Mouse (Mus musculus) neural tube, embryonic 13.5 days (tissue): ENCODE results near the gene Npas3. TPM values are rescaled to one million over a fixed set of nuclear protein-coding genes. Genes with fewer than 3 reads are reported as not detected.

Source experiments
- ATAC-seq: fragments of 200-750 bp; cut with Nextera tagmentation; 2 replicates; pipeline ENCODE4 v1.8.0; 2017; ENCODE audit warnings: low read depth, mild to moderate bottlenecking, moderate TSS enrichment, moderate library complexity
- H3K27ac ChIP-seq: fragments of 300-500 bp; sonication (generic); replicated peaks from 2 replicates; pipeline ENCODE4 v1.5.1; 2015; ENCODE audit warnings: moderate library complexity, mild to moderate bottlenecking, inconsistent platforms
- H3K27me3 ChIP-seq: fragments of 300-500 bp; sonication (generic); 2 replicates; pipeline ENCODE4 v1.6.1; 2015; ENCODE audit warnings: mild to moderate bottlenecking, inconsistent platforms
- H3K36me3 ChIP-seq: fragments of 300-500 bp; sonication (generic); 2 replicates; pipeline ENCODE4 v1.6.1; 2015; ENCODE audit warnings: mild to moderate bottlenecking, inconsistent platforms
- H3K4me1 ChIP-seq: fragments of 300-500 bp; sonication (generic); replicated peaks from 2 replicates; pipeline ENCODE4 v1.6.1; 2015; ENCODE audit warnings: inconsistent platforms
- H3K4me2 ChIP-seq: fragments of 300-500 bp; sonication (generic); 2 replicates; pipeline ENCODE4 v1.6.1; 2015; ENCODE audit warnings: inconsistent platforms, mild to moderate bottlenecking, moderate library complexity
- H3K4me3 ChIP-seq: fragments of 300-500 bp; sonication (generic); 2 replicates; pipeline ENCODE4 v1.5.1; 2015; ENCODE audit warnings: mild to moderate bottlenecking, inconsistent platforms
- H3K9ac ChIP-seq: fragments of 300-500 bp; sonication (generic); 2 replicates; pipeline ENCODE4 v1.6.1; 2015; ENCODE audit warnings: moderate library complexity, mild to moderate bottlenecking, inconsistent platforms
- H3K9me3 ChIP-seq: fragments of 300-500 bp; sonication (generic); 2 replicates; pipeline ENCODE4 v1.6.1; 2016; ENCODE audit warnings: inconsistent platforms
- WGBS: fragments of 180-500 bp; shearing (Covaris S2); methylation state at CpG from one replicate; pipeline ENCODE4 v1.1.7; 2015; 5-methylcytosine and 5-hydroxymethylcytosine counted together
- polyA plus RNA-seq: library from polyadenylated mRNA; unstranded; fragments of >200 nt; fragmentation: Nextera tagmentation; extraction: Ambion mirVana; gene quantifications from 2 replicates; pipeline ENCODE4 v1.2.1, GENCODE M21; 2015

Gene Npas3
- polyA plus RNA-seq, 1 experiment from 2014 or later: 21.8 TPM

DNA sequence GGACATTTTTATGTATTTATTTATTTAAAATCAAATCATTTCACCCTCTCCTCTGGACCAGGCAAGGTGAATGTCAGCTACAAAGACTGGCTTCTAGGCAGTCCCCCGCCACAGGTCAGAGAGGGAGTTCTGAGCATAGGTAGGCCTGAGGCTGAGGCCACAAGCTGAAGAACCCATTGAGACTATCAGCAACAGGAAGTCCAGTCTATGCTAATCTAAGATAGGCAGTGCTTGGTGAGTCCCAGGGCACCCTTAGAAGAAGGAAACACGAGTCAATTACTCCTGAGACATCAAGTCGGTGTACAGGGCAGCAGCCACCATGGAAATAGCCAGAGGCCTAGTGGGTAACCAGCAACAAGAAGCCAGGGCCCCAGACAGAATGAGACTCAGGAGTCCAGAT, 857.5 kb downstream of the Npas3 start:
- 75% methylated on average over 3 of the region's 3 CpGs for WGBS
- H3K9ac ChIP-seq: no peak overlapping the region

DNA sequence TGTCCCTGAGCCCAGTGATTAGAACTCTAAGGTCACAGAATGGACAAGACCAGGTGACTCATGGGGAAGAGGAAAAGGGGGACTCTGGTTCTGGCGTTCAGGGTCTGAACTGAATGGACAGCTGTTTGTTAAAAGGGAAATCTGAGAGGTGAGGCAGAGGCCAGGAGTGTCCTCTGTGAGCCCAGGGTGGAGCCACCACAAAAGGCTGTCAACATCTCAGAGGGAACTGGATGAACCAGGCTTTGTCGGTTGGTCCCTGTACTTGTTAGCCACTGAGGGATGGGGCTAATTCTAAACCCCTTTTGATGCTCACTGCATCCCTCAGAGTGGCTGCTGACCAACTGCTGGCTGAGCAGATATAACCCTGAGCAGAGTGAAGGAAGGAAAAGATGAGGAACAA, 861.9 kb downstream of the Npas3 start:
- Histone ChIP-seq H3K36me3 (no peaks in the 10 kb centered on the region), H3K4me3 (no peak overlapping the region), H3K9me3 (no peaks in the 10 kb centered on the region), H3K27me3 (no peaks in the 10 kb centered on the region; the same call in 1 of the 2 replicates), H3K9ac (no peak overlapping the region), H3K4me1 (no peaks in the 10 kb centered on the region), H3K4me2 (no peak overlapping the region), H3K27ac (no peak overlapping the region)
- no peak for ATAC-seq
- WGBS: 53% methylated on average over 2 of the region's 2 CpGs

More for the DNA sequence above, 857.5 kb downstream of the Npas3 start:
- H3K27me3 ChIP-seq: no peaks in the 10 kb centered on the region; the same call in 1 of the 2 replicates
- H3K27ac ChIP-seq: no peak overlapping the region
- ATAC-seq: no peak
- no peaks in the 10 kb centered on the region for H3K9me3 ChIP-seq
- no peak overlapping the region for H3K4me3 ChIP-seq
- H3K4me1 ChIP-seq: 0 out of 2 replicates have a peak, but pooled peaks cover 6% of the 10 kb centered on the region
- no peak overlapping the region for H3K4me2 ChIP-seq
- H3K36me3 ChIP-seq: no peaks in the 10 kb centered on the region

DNA sequence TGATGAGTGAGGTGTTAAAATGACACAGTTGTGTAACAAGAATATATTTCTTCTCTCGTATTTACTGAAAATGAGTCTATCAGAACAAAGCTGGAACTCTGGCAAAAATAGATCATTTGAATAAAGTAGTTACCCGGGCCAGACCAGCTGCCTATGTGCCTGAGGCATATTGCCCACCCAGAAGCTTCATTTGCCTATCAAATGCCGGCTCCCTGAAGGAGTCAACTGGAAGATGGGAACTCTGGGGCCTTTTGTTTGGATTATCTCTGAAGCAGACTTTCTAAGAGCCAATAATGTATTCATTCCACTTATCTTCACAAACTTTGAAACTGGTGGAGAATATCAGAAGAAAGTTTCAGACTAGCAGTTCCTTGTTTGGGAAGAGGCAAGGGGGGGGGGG, 862.5 kb downstream of the Npas3 start:
- no peaks in the 10 kb centered on the region for H3K36me3 ChIP-seq
- no peak overlapping the region for H3K27ac ChIP-seq
- H3K4me2 ChIP-seq: no peak overlapping the region
- no peak overlapping the region for H3K9ac ChIP-seq
- no peaks in the 10 kb centered on the region for H3K4me1 ChIP-seq
- no peaks in the 10 kb centered on the region; the same call in 1 of the 2 replicates for H3K27me3 ChIP-seq
- H3K9me3 ChIP-seq: no peaks in the 10 kb centered on the region
- H3K4me3 ChIP-seq: no peak overlapping the region
- 31% methylated on average over 3 of the region's 3 CpGs for WGBS
- ATAC-seq: no peak

DNA sequence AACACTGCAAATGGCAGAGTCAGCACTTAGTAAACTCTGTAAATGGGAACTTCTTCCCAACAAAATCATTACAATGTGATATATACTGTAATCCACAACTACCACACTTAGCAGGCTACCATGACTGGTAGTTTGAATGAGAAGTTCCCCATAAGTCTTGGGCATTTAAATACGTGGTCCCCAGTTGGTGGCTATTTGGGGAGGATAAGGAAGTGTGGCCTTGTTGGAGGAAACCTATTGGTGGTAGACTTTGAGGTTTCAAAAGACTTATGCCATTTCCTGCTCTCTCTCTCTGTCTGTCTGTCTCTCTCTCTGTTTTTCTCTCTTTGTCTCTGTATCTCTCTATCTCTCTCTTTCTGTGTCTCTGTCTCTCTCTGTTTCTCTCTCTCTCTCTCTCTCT, 871.9 kb downstream of the Npas3 start:
- no peak for ATAC-seq
- H3K4me2 ChIP-seq: no peak overlapping the region
- WGBS: 77% methylated on average over 1 of the region's 1 CpGs
- H3K9ac ChIP-seq: no peak overlapping the region
- no peaks in the 10 kb centered on the region for H3K4me1 ChIP-seq
- H3K9me3 ChIP-seq: no peaks in the 10 kb centered on the region
- no peaks in the 10 kb centered on the region for H3K27me3 ChIP-seq
- no peak overlapping the region for H3K27ac ChIP-seq
- H3K4me3 ChIP-seq: no peak overlapping the region
- H3K36me3 ChIP-seq: no peaks in the 10 kb centered on the region

DNA sequence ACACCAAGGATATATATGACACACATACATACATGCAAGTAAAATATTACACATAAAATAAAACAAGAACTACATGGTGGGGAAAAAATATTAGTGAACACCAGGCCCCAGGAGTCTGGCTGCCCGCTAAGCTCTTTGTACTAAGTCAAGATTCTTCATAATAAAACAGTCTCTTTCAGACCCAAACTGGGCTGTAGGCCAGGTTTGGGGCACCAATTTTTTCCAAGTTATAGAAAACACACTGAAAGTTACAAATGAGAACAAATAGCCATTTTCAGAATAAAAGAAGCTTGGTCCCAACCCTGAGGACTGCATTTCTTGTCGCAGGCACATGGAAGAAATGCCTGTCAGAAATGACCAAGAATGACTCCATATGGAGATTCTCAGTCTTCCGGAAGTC, 872.8 kb downstream of the Npas3 start:
- Histone ChIP-seq H3K36me3 (no peaks in the 10 kb centered on the region), H3K4me3 (no peak overlapping the region), H3K9ac (no peak overlapping the region), H3K4me1 (no peaks in the 10 kb centered on the region), H3K4me2 (no peak overlapping the region), H3K27me3 (no peaks in the 10 kb centered on the region), H3K27ac (no peak overlapping the region), H3K9me3 (no peaks in the 10 kb centered on the region)
- ATAC-seq: no peak
- WGBS: 78% methylated on average over 3 of the region's 3 CpGs
